Mouse (Mus musculus): ENCODE measurements around the gene Uggt1. TPM values are rescaled to one million over a fixed set of nuclear protein-coding genes. Genes with fewer than 3 reads are reported as not detected.

Gene Uggt1
- polyA plus RNA-seq, 1 experiment from 2014 or later: 56.1 TPM

DNA sequence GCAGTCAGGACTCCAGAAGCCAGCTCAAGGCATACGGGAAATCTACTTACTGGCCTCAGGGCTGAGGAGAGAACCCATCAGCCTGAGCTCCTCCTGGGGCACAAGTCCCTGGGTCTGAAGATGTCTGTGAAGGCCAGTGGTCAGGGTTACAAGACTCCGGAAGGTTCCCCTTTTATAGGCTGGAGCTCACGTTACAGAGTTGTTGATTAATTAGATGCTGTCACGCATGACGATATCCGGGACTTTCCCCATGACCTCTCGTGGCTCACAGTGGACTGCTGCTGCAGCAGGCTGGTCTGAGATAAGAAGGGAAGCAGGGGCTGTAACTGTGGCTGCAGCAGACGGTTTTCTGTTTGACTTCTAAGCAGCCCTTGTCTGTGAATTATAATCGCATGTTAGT lies 28.8 kb upstream of the Uggt1 start:
- peak overlapping the region; percentile 22 for H3K4me2 ChIP-seq (ENCODE audit: low read depth, low read length)
- H3K4me1 ChIP-seq (replicated peaks; ENCODE audit: control insufficient read depth, insufficient read depth, low read length): peaks cover 31% of the 10 kb centered on the region
- peak overlapping the region; percentile 68 for H3K27ac ChIP-seq (ENCODE audit: low read length)
- peak overlapping the region; percentile 18; the same call in 1 of the 2 replicates for H3K4me3 ChIP-seq (ENCODE audit: low read length)
- H3K27me3 ChIP-seq (ENCODE audit: control insufficient read depth, insufficient read depth, low read depth, low read length): no peaks in the 10 kb centered on the region
- H3K9ac ChIP-seq (ENCODE audit: low read length): no peak overlapping the region
- peak; percentile 40; the same call in 1 of the 2 replicates for ATAC-seq (ENCODE audit: low read depth)
- H3K36me3 ChIP-seq (ENCODE audit: control insufficient read depth, insufficient read depth, low read length): no peaks in the 10 kb centered on the region
- 5% methylated on average over 9 of the region's 9 CpGs for WGBS
- H3K9me3 ChIP-seq (ENCODE audit: control insufficient read depth, low read length): no peaks in the 10 kb centered on the region

GRCm38 (mm10) chr1:36272546-36272945 lies 28.0 kb upstream of the Uggt1 start:
- 29% methylated on average over 5 of the region's 5 CpGs for WGBS
- Histone ChIP-seq H3K9ac (ENCODE audit: low read length) (no peak overlapping the region), H3K27ac (ENCODE audit: low read length) (peak overlapping the region; percentile 68), H3K4me3 (ENCODE audit: low read length) (0 out of 2 replicates have a peak overlapping the region, but pooled peaks have one; percentile 18), H3K27me3 (ENCODE audit: control insufficient read depth, insufficient read depth, low read depth, low read length) (no peaks in the 10 kb centered on the region), H3K4me2 (ENCODE audit: low read depth, low read length) (peak overlapping the region; percentile 22), H3K4me1 (replicated peaks; ENCODE audit: control insufficient read depth, insufficient read depth, low read length) (peaks cover 31% of the 10 kb centered on the region), H3K36me3 (ENCODE audit: control insufficient read depth, insufficient read depth, low read length) (no peaks in the 10 kb centered on the region), H3K9me3 (ENCODE audit: control insufficient read depth, low read length) (no peaks in the 10 kb centered on the region)
- peak; percentile 54 for ATAC-seq (ENCODE audit: low read depth)

DNA sequence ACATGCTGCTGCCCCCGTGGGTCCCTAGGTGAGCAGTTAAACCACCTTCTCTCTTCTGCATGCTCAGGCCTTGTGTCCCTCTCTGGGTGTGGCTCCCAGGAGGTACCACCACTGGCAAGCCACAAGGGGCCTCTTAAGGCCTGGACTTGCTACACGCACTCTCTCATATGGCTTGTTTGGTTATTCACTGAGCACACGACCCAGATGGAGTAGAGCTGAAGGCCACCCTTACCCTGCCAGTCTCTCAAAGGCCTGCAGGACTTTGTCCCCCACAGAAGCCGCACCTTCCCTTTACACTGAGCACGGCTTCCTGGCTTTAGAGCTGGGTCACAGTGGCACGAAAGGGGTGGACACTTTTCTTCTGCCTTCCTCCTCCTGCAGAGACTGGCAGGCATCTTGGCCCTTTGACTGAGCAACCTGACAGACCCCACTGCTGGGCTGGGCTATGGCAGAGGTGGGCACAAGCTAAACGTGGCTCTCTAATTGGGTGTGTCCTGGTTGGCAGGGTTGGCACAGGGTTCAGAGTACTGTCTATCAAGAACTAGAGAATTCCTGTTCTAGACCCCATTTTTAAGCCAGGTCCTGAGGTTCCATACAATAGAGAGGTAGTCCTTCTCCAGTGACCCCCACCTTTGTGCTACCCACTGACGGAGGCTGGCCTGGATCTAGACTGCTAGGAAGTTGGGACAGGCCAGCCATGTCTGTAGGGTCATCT lies 27.2 kb upstream of the Uggt1 start:
- 61% methylated on average over 8 of the region's 8 CpGs for WGBS
- H3K27ac ChIP-seq (ENCODE audit: low read length): peak overlapping the region; percentile 24; the same call in 1 of the 2 replicates
- H3K9ac ChIP-seq (ENCODE audit: low read length): 0 out of 2 replicates have a peak overlapping the region, but pooled peaks have one; percentile 1
- no peak overlapping the region for H3K4me3 ChIP-seq (ENCODE audit: low read length)
- ATAC-seq (ENCODE audit: low read depth): no peak
- H3K4me2 ChIP-seq (ENCODE audit: low read depth, low read length): no peak overlapping the region; the same call in 1 of the 2 replicates
- H3K9me3 ChIP-seq (ENCODE audit: control insufficient read depth, low read length): no peaks in the 10 kb centered on the region
- peaks cover 31% of the 10 kb centered on the region for H3K4me1 ChIP-seq (replicated peaks; ENCODE audit: control insufficient read depth, insufficient read depth, low read length)
- no peaks in the 10 kb centered on the region for H3K36me3 ChIP-seq (ENCODE audit: control insufficient read depth, insufficient read depth, low read length)
- H3K27me3 ChIP-seq (ENCODE audit: control insufficient read depth, insufficient read depth, low read depth, low read length): no peaks in the 10 kb centered on the region

- Histone ChIP-seq H3K9me3 (ENCODE audit: control insufficient read depth, low read length) (no peaks in the 10 kb centered on the region), H3K4me2 (ENCODE audit: low read depth, low read length) (no peak overlapping the region), H3K9ac (ENCODE audit: low read length) (peak overlapping the region; percentile 33; the same call in 1 of the 2 replicates), H3K27me3 (ENCODE audit: control insufficient read depth, insufficient read depth, low read depth, low read length) (no peaks in the 10 kb centered on the region), H3K27ac (ENCODE audit: low read length) (0 out of 2 replicates have a peak overlapping the region, but pooled peaks have one; percentile 7), H3K4me3 (ENCODE audit: low read length) (no peak overlapping the region), H3K4me1 (replicated peaks; ENCODE audit: control insufficient read depth, insufficient read depth, low read length) (peaks cover 31% of the 10 kb centered on the region), H3K36me3 (ENCODE audit: control insufficient read depth, insufficient read depth, low read length) (no peaks in the 10 kb centered on the region)
- peak; percentile 66 for ATAC-seq (ENCODE audit: low read depth)
- 44% methylated on average over 3 of the region's 3 CpGs for WGBS
Measured at GRCm38 (mm10) chr1:36270666-36271065, 26.1 kb upstream of the Uggt1 start.

GRCm38 (mm10) chr1:36269121-36269795 lies 24.7 kb upstream of the Uggt1 start:
- Histone ChIP-seq H3K9me3 (ENCODE audit: control insufficient read depth, low read length) (no peaks in the 10 kb centered on the region), H3K27me3 (ENCODE audit: control insufficient read depth, insufficient read depth, low read depth, low read length) (no peaks in the 10 kb centered on the region), H3K9ac (ENCODE audit: low read length) (peak overlapping the region; percentile 33; the same call in 1 of the 2 replicates), H3K4me3 (ENCODE audit: low read length) (peak overlapping the region; percentile 17), H3K4me1 (replicated peaks; ENCODE audit: control insufficient read depth, insufficient read depth, low read length) (peaks cover 31% of the 10 kb centered on the region), H3K27ac (ENCODE audit: low read length) (no peak overlapping the region), H3K36me3 (ENCODE audit: control insufficient read depth, insufficient read depth, low read length) (no peaks in the 10 kb centered on the region), H3K4me2 (ENCODE audit: low read depth, low read length) (peak overlapping the region; percentile 48)
- no peak for ATAC-seq (ENCODE audit: low read depth)
- 35% methylated on average over 54 of the region's 54 CpGs for WGBS

DNA sequence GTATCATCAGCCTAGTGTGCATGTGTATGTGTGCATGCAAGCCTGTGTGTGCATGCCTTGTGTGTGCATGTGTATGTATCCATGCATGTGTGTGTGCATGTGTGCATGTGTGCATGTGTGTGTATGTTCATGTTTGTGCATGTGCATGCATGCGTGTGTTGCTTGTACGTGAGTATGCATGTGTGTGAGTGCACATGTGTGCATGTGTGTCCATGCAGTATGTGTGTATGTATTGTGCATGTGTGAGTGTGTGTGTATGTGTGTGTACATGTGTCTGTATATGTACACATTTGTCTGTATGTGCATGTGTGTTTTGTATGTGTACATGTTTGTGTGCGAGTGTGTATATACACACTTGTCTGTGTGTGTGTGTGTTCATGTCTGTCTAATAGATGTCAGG lies 23.1 kb upstream of the Uggt1 start:
- no peak for ATAC-seq (ENCODE audit: low read depth)
- H3K27ac ChIP-seq (ENCODE audit: low read length): no peak overlapping the region
- no peak overlapping the region for H3K4me2 ChIP-seq (ENCODE audit: low read depth, low read length)
- no peaks in the 10 kb centered on the region for H3K27me3 ChIP-seq (ENCODE audit: control insufficient read depth, insufficient read depth, low read depth, low read length)
- no peak overlapping the region for H3K9ac ChIP-seq (ENCODE audit: low read length)
- H3K4me3 ChIP-seq (ENCODE audit: low read length): no peak overlapping the region
- H3K36me3 ChIP-seq (ENCODE audit: control insufficient read depth, insufficient read depth, low read length): no peaks in the 10 kb centered on the region
- H3K4me1 ChIP-seq (replicated peaks; ENCODE audit: control insufficient read depth, insufficient read depth, low read length): peaks cover 29% of the 10 kb centered on the region
- H3K9me3 ChIP-seq (ENCODE audit: control insufficient read depth, low read length): no peaks in the 10 kb centered on the region
- 97% methylated on average over 3 of the region's 3 CpGs for WGBS

DNA sequence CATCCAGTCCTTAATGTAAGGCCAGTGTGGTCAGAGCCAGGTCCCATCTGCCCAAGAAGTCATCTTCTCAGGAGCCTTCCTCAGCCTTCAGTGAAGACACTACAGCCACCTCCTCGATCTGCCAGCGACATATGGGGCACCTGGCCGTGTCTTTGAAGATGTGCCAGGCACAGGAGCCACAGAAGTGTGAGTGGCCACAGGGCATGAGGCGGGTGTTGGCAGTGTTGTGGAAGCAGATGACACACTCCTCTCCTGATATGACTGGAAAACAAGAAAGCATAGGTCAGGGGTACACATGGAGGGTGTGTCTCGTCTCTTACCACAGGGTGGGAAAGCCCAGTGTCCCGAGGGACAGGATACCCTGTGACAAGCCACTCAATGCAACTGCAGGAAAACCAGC lies 21.8 kb upstream of the Uggt1 start:
- Histone ChIP-seq H3K4me1 (replicated peaks; ENCODE audit: control insufficient read depth, insufficient read depth, low read length) (peaks cover 18% of the 10 kb centered on the region), H3K9me3 (ENCODE audit: control insufficient read depth, low read length) (no peaks in the 10 kb centered on the region), H3K4me2 (ENCODE audit: low read depth, low read length) (no peak overlapping the region), H3K9ac (ENCODE audit: low read length) (no peak overlapping the region), H3K27me3 (ENCODE audit: control insufficient read depth, insufficient read depth, low read depth, low read length) (no peaks in the 10 kb centered on the region), H3K27ac (ENCODE audit: low read length) (no peak overlapping the region), H3K4me3 (ENCODE audit: low read length) (no peak overlapping the region), H3K36me3 (ENCODE audit: control insufficient read depth, insufficient read depth, low read length) (no peaks in the 10 kb centered on the region)
- 79% methylated on average over 6 of the region's 6 CpGs for WGBS
- ATAC-seq (ENCODE audit: low read depth): no peak

GRCm38 (mm10) chr1:36263833-36264488 lies 19.4 kb upstream of the Uggt1 start:
- Histone ChIP-seq H3K27ac (ENCODE audit: low read length) (peak overlapping the region; percentile 74), H3K27me3 (ENCODE audit: control insufficient read depth, insufficient read depth, low read depth, low read length) (no peaks in the 10 kb centered on the region), H3K4me1 (replicated peaks; ENCODE audit: control insufficient read depth, insufficient read depth, low read length) (peaks cover 4% of the 10 kb centered on the region), H3K9ac (ENCODE audit: low read length) (peak overlapping the region; percentile 27; the same call in 1 of the 2 replicates), H3K36me3 (ENCODE audit: control insufficient read depth, insufficient read depth, low read length) (no peaks in the 10 kb centered on the region), H3K4me3 (ENCODE audit: low read length) (no peak overlapping the region), H3K4me2 (ENCODE audit: low read depth, low read length) (0 out of 2 replicates have a peak overlapping the region, but pooled peaks have one; percentile 27), H3K9me3 (ENCODE audit: control insufficient read depth, low read length) (peaks cover 2% of the 10 kb centered on the region)
- peak; percentile 38; the same call in 1 of the 2 replicates for ATAC-seq (ENCODE audit: low read depth)
- WGBS: 43% methylated on average over 13 of the region's 13 CpGs
